Mouse (Mus musculus) testis, adult 2 months (tissue): ENCODE measurements around the gene Zfp541.

Experiments used
- CTCF ChIP-seq: fragments of 200-500 bp; IDR thresholded peaks from 2 replicates; pipeline ENCODE4 v1.5.1; 2012; ENCODE audit warnings: low read depth, mild to moderate bottlenecking, inconsistent platforms, low read length, moderate library complexity; ENCODE audit not compliant: control insufficient read depth, insufficient read depth, insufficient replicate concordance
- POLR2A ChIP-seq: fragments of 200-500 bp; IDR thresholded peaks from 2 replicates; pipeline ENCODE4 v1.6.1; 2012; ENCODE audit warnings: low read depth, mild to moderate bottlenecking, inconsistent platforms, low read length, moderate library complexity; ENCODE audit not compliant: control insufficient read depth

- no peak for TF ChIP-seq POLR2A
- TF ChIP-seq CTCF: no peak
Observed at GRCm38 (mm10) chr7:16050600-16050999, 11.0 kb upstream of the Zfp541 start.
